Mouse (Mus musculus): ENCODE measurements around the gene Mrgpre. TPM values are rescaled to one million over a fixed set of nuclear protein-coding genes. Genes with fewer than 3 reads are reported as not detected.

Gene Mrgpre
- total and polyA plus RNA-seq, 3 experiments: 0.15 to 0.18 TPM; not detected in 1

DNA sequence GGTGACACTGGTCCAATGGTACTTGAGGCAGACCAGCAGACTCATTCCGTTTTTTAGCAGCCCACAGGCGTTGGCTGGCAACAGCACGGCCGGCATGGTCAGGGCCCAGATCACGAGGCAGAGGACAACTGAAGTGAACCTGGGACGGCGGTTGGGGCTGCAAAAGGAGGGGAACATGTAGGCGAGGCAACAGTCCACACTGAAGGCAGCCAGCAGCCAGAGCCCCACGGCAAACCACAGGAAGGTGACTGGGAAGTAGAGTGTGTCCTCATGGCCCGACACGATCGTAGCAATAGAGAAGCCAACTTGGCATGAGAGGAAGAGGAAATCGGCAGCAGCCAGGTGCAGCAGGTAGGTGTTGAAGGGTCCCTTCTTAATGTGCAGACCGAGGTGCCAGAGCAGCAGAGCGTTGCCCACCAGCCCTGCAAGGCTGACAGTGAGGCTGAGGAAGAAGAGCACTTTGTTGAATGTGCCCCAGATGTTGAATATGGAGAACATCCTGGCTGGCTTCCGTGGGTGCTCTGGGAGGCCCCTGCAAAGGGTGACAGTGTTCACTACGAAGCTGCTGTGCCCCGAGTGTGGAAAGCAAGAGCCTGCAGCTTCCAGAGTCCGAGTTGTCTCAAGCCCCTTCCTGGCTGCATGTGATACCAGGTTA is 19.3 kb downstream of the Mrgpre start:
- no peaks in the 10 kb centered on the region; a peak in 2 of 4 replicates for H3K27me3 ChIP-seq (ENCODE audit: control insufficient read depth in 1 of 2, insufficient read depth in 2 of 2, low read length in 2 of 2)
- no peak overlapping the region for H3K4me3 ChIP-seq (ENCODE audit: control insufficient read depth in 1 of 2, insufficient read depth in 1 of 2, low read depth in 2 of 2, low read length in 2 of 2)
- DNase-seq (ENCODE audit: low read depth, low spot score): no peak
- no peak overlapping the region for H3K27ac ChIP-seq (ENCODE audit: control insufficient read depth, low read depth, low read length)
- no peaks in the 10 kb centered on the region for H3K36me3 ChIP-seq (ENCODE audit: control insufficient read depth in 1 of 2, insufficient read depth in 2 of 2, low read length in 2 of 2)
- no peak overlapping the region for H3K9ac ChIP-seq (ENCODE audit: control insufficient read depth, low read depth, low read length, poor library complexity, severe bottlenecking)
- TF ChIP-seq POLR2AphosphoS2 (IDR thresholded peaks at IDR 0.05; ENCODE audit: low read length) (no peak), POLR2A (IDR thresholded peaks at IDR 0.05; ENCODE audit: control insufficient read depth in 1 of 2, insufficient read depth in 1 of 2, low read depth in 1 of 2, low read length in 2 of 2, poor library complexity in 1 of 2) (no peak), USF2 (IDR thresholded peaks at IDR 0.05; ENCODE audit: borderline replicate concordance in 1 of 2, insufficient read depth in 1 of 2, low read depth in 1 of 2, low read length in 2 of 2) (no peak), CHD1 (IDR thresholded peaks at IDR 0.05; ENCODE audit: low read depth, low read length) (no peak), MYB (IDR thresholded peaks at IDR 0.05; ENCODE audit: low read depth, low read length) (no peak), SMC3 (IDR thresholded peaks at IDR 0.05; ENCODE audit: low read depth, low read length) (no peak), NRF1 (IDR thresholded peaks at IDR 0.05; ENCODE audit: insufficient read depth, low read depth, low read length, poor library complexity, severe bottlenecking) (no peak)
- no peaks in the 10 kb centered on the region for H3K9me3 ChIP-seq (replicated peaks; ENCODE audit: insufficient read depth, low read length)
- no peaks in the 10 kb centered on the region for H3K79me2 ChIP-seq (ENCODE audit: control insufficient read depth, insufficient read depth, low read length, poor library complexity)
- no peaks in the 10 kb centered on the region for H3K4me1 ChIP-seq (ENCODE audit: control insufficient read depth in 1 of 2, insufficient read depth in 2 of 2, low read length in 2 of 2)

DNA sequence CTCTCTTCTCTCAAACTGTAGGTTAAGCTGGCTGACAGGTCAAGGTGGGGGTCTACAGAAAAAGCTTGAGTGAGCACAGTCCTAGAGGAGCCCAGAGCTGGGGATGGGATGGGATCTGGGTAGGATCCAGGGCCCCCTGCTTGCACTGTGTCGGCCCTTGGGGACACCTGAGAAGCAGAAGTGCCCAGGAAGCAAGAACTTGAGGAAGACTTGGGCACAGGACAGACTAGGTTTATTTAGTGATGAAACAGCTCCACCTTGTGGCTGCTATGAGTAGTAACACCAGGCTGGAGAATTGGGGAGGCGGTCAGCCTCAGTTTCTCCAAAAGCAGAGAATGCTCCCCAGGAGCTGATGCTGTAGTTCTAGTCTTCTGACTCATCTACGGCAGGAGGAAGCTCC is 20.5 kb downstream of the Mrgpre start:
- peak; percentile 72 for DNase-seq (ENCODE audit: low read depth, low spot score)
- no peak for TF ChIP-seq MAX (IDR thresholded peaks at IDR 0.05; ENCODE audit: low read length)
- TF ChIP-seq UBTF (IDR thresholded peaks at IDR 0.05; ENCODE audit: borderline replicate concordance, insufficient read depth, low read depth, low read length): no peak
- no peak for TF ChIP-seq POLR2A (IDR thresholded peaks at IDR 0.05; ENCODE audit: control insufficient read depth in 1 of 2, insufficient read depth in 1 of 2, low read depth in 1 of 2, low read length in 2 of 2, poor library complexity in 1 of 2)
- no peak for TF ChIP-seq POLR2AphosphoS2 (IDR thresholded peaks at IDR 0.05; ENCODE audit: low read length)
- TF ChIP-seq MAFK (IDR thresholded peaks at IDR 0.05; ENCODE audit: borderline replicate concordance, low read depth, low read length): no peak
- TF ChIP-seq CTCF (IDR thresholded peaks at IDR 0.05 in 2 of 3, conservative IDR thresholded peaks at IDR 0.05 in 1 of 3; ENCODE audit: control insufficient read depth in 1 of 3, insufficient read depth in 1 of 3, low read depth in 2 of 3, low read length in 3 of 3, poor library complexity in 1 of 3, severe bottlenecking in 1 of 3): peak; percentile 63 to 92 (median 78)
- TF ChIP-seq ZC3H11A (IDR thresholded peaks at IDR 0.05; ENCODE audit: low read depth, low read length): peak; percentile 77
- TF ChIP-seq KAT2A (conservative IDR thresholded peaks at IDR 0.05; ENCODE audit: low read depth, low read length): no peak
- no peak for TF ChIP-seq BHLHE40 (IDR thresholded peaks at IDR 0.05; ENCODE audit: borderline replicate concordance, low read depth, low read length)
- peak; percentile 87 for TF ChIP-seq SMC3 (IDR thresholded peaks at IDR 0.05; ENCODE audit: low read depth, low read length)
- no peak for TF ChIP-seq POLR2AphosphoS5 (IDR thresholded peaks at IDR 0.05; ENCODE audit: borderline replicate concordance, low read depth, low read length)
- no peak for TF ChIP-seq ELF1 (IDR thresholded peaks at IDR 0.05; ENCODE audit: low read depth, low read length)
- no peak for TF ChIP-seq USF2 (IDR thresholded peaks at IDR 0.05; ENCODE audit: borderline replicate concordance in 1 of 2, insufficient read depth in 1 of 2, low read depth in 1 of 2, low read length in 2 of 2)
- TF ChIP-seq RAD21 (IDR thresholded peaks at IDR 0.05; ENCODE audit: low read depth, low read length): peak; percentile 91
- TF ChIP-seq CHD1 (IDR thresholded peaks at IDR 0.05; ENCODE audit: low read depth, low read length): no peak
- no peak for TF ChIP-seq MYB (IDR thresholded peaks at IDR 0.05; ENCODE audit: low read depth, low read length)
- TF ChIP-seq MYC (IDR thresholded peaks at IDR 0.05; ENCODE audit: low read depth, low read length): 0 out of 2 replicates have a peak, but pooled peaks have one; percentile 21
- no peak for TF ChIP-seq TBP (IDR thresholded peaks at IDR 0.05; ENCODE audit: low read depth, low read length)
- no peak for TF ChIP-seq TAL1 (IDR thresholded peaks at IDR 0.05; ENCODE audit: low read length)

More for the DNA sequence above, 20.5 kb downstream of the Mrgpre start:
- no peak overlapping the region for H3K9ac ChIP-seq (ENCODE audit: control insufficient read depth, low read depth, low read length, poor library complexity, severe bottlenecking)
- H3K27ac ChIP-seq (ENCODE audit: control insufficient read depth, low read depth, low read length): no peak overlapping the region
- no peaks in the 10 kb centered on the region; a peak in 2 of 4 replicates for H3K27me3 ChIP-seq (ENCODE audit: control insufficient read depth in 1 of 2, insufficient read depth in 2 of 2, low read length in 2 of 2)
- no peaks in the 10 kb centered on the region for H3K79me2 ChIP-seq (ENCODE audit: control insufficient read depth, insufficient read depth, low read length, poor library complexity)
- no peak overlapping the region for H3K4me3 ChIP-seq (ENCODE audit: control insufficient read depth in 1 of 2, insufficient read depth in 1 of 2, low read depth in 2 of 2, low read length in 2 of 2)
- no peaks in the 10 kb centered on the region for H3K9me3 ChIP-seq (replicated peaks; ENCODE audit: insufficient read depth, low read length)
- H3K36me3 ChIP-seq (ENCODE audit: control insufficient read depth in 1 of 2, insufficient read depth in 2 of 2, low read length in 2 of 2): no peaks in the 10 kb centered on the region
- no peaks in the 10 kb centered on the region for H3K4me1 ChIP-seq (ENCODE audit: control insufficient read depth in 1 of 2, insufficient read depth in 2 of 2, low read length in 2 of 2)

Data from MEL (cell line).